Mouse (Mus musculus) heart, postnatal 10 days (tissue): ENCODE results near the gene Gm13941. TPM values are rescaled to one million over a fixed set of nuclear protein-coding genes. Genes with fewer than 3 reads are reported as not detected.

ENCODE experiments used
- DNase-seq, 2 experiments: peaks; one replicate each; pipeline ENCODE4 v3.0.0; 2021
- intact Hi-C: fragments of 180-260 bp; cut with DNase I; formaldehyde crosslinking; loops from one replicate; pipeline ENCODE4 v1.15.1; 2025
- total RNA-seq, 2 experiments: library from RNA; stranded (reverse); gene quantifications; 2 replicates each; pipeline ENCODE4 v1.2.3; 2021

Gm13941 gene
- total RNA-seq = not detected

GRCm38 (mm10) chr2:111105882-111106281 lies at the start of gene Gm13941:
TSS of gene Gm13941 (minus strand) at chr2:111105982.
- DNase-seq = no peak
- intact Hi-C loops = no loop called here

DNA sequence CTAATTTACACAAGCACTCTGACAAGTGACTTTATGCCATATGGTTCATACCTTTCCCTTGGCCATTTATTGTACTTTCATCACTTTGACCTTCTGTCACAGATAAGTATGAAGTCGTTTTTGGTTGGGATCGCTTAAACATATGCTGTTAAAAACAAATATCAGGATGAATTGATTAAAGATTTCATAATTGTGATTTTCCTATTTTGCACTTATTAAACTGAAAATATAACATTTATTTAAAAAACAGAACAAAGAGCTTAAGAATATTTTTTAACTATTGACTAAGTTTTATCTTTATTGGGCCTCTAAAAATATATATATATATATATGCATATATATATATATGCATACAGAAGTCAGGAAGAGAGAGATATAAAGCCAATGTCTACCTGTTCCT lies 47.1 kb upstream of the Gm13941 start, which contains the start of gene Gm15130:
Gene Gm15130 (minus strand): TSS at position 101 of the 400 bp plus-strand sequence.
- intact Hi-C loops = no loop called here
- DNase-seq = no peak

- intact Hi-C loops = no loop called here
- DNase-seq = no peak
Observed at GRCm38 (mm10) chr2:111135739-111136138, 30.0 kb upstream of the Gm13941 start.

DNA sequence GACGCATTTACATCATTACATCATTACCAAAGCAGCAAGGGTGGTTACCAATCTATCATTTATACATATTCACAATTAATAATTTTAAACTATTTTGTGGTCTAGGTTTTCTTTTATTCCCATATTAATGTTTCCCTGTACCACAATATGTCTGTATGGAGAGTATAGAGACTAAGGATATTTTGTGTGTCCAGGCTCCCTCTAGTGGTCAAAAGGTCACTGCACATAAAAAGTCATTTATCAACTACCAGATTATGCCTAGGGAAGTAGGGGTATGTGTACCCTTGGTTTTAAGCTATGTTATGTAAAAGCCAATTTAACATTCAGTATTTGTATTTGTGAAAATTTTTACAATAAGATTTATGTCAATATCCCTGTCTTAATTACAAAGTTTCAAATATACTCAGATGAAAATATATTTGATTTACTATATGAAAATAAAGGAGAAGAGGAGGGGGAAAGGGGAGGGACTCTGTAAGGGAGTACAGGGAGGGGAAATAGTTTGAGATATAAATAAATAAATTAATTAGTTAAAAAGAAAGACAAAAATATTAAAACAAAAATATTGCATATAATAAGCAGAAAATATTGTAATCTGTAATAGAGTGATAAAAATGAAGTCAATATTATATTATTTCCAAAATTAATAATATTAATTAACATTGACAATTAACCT lies 47.1 kb downstream of the Gm13941 start:
- DNase-seq = peak in 1 of 2 experiments; percentile 37
- intact Hi-C loops = loop anchor here (5.0 kb wide), 2 partner anchors 396 to 831 kb away; no protein-coding TSS in a partner anchor

Other genes starting within 250 kb of the Gm13941 start
- under 1 TPM; 0.24 to 0.25 TPM for gene Ano3, start 155.1 kb downstream of the Gm13941 start, total RNA-seq
- gene Gm15130, start 47.0 kb upstream of the Gm13941 start, total RNA-seq = not detected
- not detected for gene 4930430A15Rik, start 123.6 kb upstream of the Gm13941 start, total RNA-seq
- not detected for gene Olfr1275, start 129.3 kb upstream of the Gm13941 start, total RNA-seq
- not detected for gene Olfr1276, start 148.5 kb upstream of the Gm13941 start, total RNA-seq
- not detected for gene Olfr1277, start 168.1 kb upstream of the Gm13941 start, total RNA-seq
- not detected for gene Olfr1278, start 184.2 kb upstream of the Gm13941 start, total RNA-seq
- gene Olfr1279, start 194.7 kb upstream of the Gm13941 start, total RNA-seq = not detected
- not detected for gene Olfr1280, start 208.0 kb upstream of the Gm13941 start, total RNA-seq
- gene Olfr1281, start 220.5 kb upstream of the Gm13941 start, total RNA-seq = not detected
- gene Olfr1282, start 230.1 kb upstream of the Gm13941 start, total RNA-seq = not detected